Mouse (Mus musculus) hindbrain, embryonic 15.5 days (tissue): ENCODE results near the gene Supt6. TPM values are rescaled to one million over a fixed set of nuclear protein-coding genes. Genes with fewer than 3 reads are reported as not detected.

Experiments used
- ATAC-seq: fragments of 200-750 bp; cut with Nextera tagmentation; 2 replicates; pipeline ENCODE4 v1.8.0; 2017; ENCODE audit warnings: low read depth, moderate number of reproducible peaks, moderate TSS enrichment; ENCODE audit not compliant: low FRiP score
- H3K27ac ChIP-seq: fragments of 300-500 bp; sonication (generic); replicated peaks from 2 replicates; pipeline ENCODE4 v1.5.1; 2015; ENCODE audit warnings: mild to moderate bottlenecking, inconsistent platforms
- H3K27me3 ChIP-seq: fragments of 300-500 bp; sonication (generic); 2 replicates; pipeline ENCODE4 v1.6.1; 2015; ENCODE audit warnings: control low read depth, inconsistent platforms
- H3K36me3 ChIP-seq: fragments of 300-500 bp; sonication (generic); 2 replicates; pipeline ENCODE4 v1.6.1; 2015; ENCODE audit warnings: control low read depth, inconsistent platforms
- H3K4me1 ChIP-seq: fragments of 300-500 bp; sonication (generic); replicated peaks from 2 replicates; pipeline ENCODE4 v1.6.1; 2015; ENCODE audit warnings: control low read depth, inconsistent platforms
- H3K4me2 ChIP-seq: fragments of 300-500 bp; sonication (generic); 2 replicates; pipeline ENCODE4 v1.6.1; 2015; ENCODE audit warnings: moderate library complexity, mild to moderate bottlenecking, inconsistent platforms
- H3K4me3 ChIP-seq: fragments of 300-500 bp; sonication (generic); 2 replicates; pipeline ENCODE4 v1.5.1; 2015; ENCODE audit warnings: mild to moderate bottlenecking, inconsistent platforms
- H3K9ac ChIP-seq: fragments of 300-500 bp; sonication (generic); 2 replicates; pipeline ENCODE4 v1.6.1; 2015; ENCODE audit warnings: inconsistent platforms
- H3K9me3 ChIP-seq: fragments of 300-500 bp; sonication (generic); 2 replicates; pipeline ENCODE4 v1.6.1; 2016; ENCODE audit warnings: control low read depth, inconsistent platforms
- WGBS: fragments of 180-500 bp; shearing (Covaris S2); methylation state at CpG from one replicate; pipeline ENCODE4 v1.1.7; 2015; 5-methylcytosine and 5-hydroxymethylcytosine counted together
- microRNA-seq: library from miRNA; unstranded; fragments of <30 nt; microRNA quantifications from one replicate; pipeline ENCODE4, GENCODE M21; 2016
- polyA plus RNA-seq: library from polyadenylated mRNA; unstranded; fragments of >200 nt; fragmentation: Nextera tagmentation; extraction: Ambion mirVana; gene quantifications from 2 replicates; pipeline ENCODE4 v1.2.1, GENCODE M21; 2015

The Supt6 gene
- polyA plus RNA-seq, 1 experiment from 2014 or later = 27.4 TPM

GRCm38 (mm10) chr11:78161169-78161568 is 84.6 kb downstream of the Supt6 start:
- no peaks in the 10 kb centered on the region for H3K9me3 ChIP-seq
- no peak overlapping the region for H3K4me3 ChIP-seq
- H3K4me2 ChIP-seq = 0 out of 2 replicates have a peak overlapping the region, but pooled peaks have one; percentile 63
- WGBS = 88% methylated on average over 14 of the region's 14 CpGs
- H3K4me1 ChIP-seq = peaks cover 51% of the 10 kb centered on the region
- peaks cover 36% of the 10 kb centered on the region for H3K36me3 ChIP-seq
- no peak overlapping the region for H3K9ac ChIP-seq
- no peaks in the 10 kb centered on the region for H3K27me3 ChIP-seq
- no peak for ATAC-seq
- peak overlapping the region; percentile 94; the same call in 1 of the 2 replicates for H3K27ac ChIP-seq

DNA sequence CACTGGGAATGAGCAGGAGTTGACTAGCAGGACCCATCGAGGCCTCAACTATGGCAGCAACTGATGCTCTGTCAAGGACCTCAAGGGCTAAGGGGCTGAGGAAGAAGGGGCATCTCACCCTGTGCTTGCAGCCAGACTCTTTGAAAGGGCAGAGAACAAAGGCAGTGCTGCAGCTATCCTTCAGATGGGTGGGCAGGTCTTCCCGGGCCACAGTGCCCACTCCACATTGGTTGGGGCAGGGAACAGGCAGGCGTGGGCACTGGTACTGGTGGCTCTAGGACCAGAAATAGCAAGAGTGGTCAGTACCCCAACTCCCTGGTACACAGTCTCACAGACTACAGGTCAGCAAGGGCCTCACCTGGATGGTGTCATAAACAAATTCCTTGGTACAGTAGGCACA is 85.1 kb downstream of the Supt6 start:
- WGBS = 88% methylated on average over 3 of the region's 3 CpGs
- no peak overlapping the region for H3K27ac ChIP-seq
- H3K4me1 ChIP-seq = peaks cover 47% of the 10 kb centered on the region
- H3K4me3 ChIP-seq = no peak overlapping the region
- no peak for ATAC-seq
- H3K4me2 ChIP-seq = no peak overlapping the region
- no peak overlapping the region for H3K9ac ChIP-seq
- H3K36me3 ChIP-seq = peaks cover 41% of the 10 kb centered on the region
- no peaks in the 10 kb centered on the region for H3K27me3 ChIP-seq
- no peaks in the 10 kb centered on the region for H3K9me3 ChIP-seq

GRCm38 (mm10) chr11:78160171-78160570 is 85.6 kb downstream of the Supt6 start:
- 90% methylated on average over 18 of the region's 18 CpGs for WGBS
- Histone ChIP-seq H3K36me3 (peaks cover 43% of the 10 kb centered on the region), H3K27me3 (no peaks in the 10 kb centered on the region), H3K4me1 (peaks cover 49% of the 10 kb centered on the region), H3K4me3 (no peak overlapping the region), H3K4me2 (no peak overlapping the region), H3K27ac (0 out of 2 replicates have a peak overlapping the region, but pooled peaks have one; percentile 18), H3K9ac (no peak overlapping the region), H3K9me3 (no peaks in the 10 kb centered on the region)
- ATAC-seq = no peak

GRCm38 (mm10) chr11:78159557-78159956 is 86.2 kb downstream of the Supt6 start:
- 87% methylated on average over 7 of the region's 7 CpGs for WGBS
- peaks cover 47% of the 10 kb centered on the region for H3K36me3 ChIP-seq
- no peak for ATAC-seq

DNA sequence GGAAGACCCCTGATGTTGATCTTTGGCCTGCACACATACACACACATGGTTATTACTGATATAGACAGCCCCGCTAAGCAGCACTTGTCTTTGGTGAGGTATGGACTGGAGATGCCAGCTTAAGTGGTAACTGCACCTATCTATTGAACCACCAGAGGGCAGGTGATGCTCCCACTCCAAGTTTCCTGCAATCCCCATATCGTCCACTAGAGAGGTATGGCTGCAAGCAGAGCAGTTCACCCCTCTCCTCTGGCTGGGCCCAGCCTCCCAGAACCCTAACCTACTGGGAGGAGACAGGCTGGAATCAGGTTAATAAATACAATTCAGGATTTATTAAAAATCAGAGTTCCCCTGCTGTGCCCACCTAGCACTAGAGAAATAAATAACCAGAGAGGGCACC is 86.7 kb downstream of the Supt6 start:
- Histone ChIP-seq H3K27ac (0 out of 2 replicates have a peak overlapping the region, but pooled peaks have one; percentile 18), H3K36me3 (peaks cover 52% of the 10 kb centered on the region), H3K9me3 (no peaks in the 10 kb centered on the region)

More at GRCm38 (mm10) chr11:78159557-78159956, 86.2 kb downstream of the Supt6 start:
- H3K4me3 ChIP-seq = no peak overlapping the region
- no peak overlapping the region for H3K9ac ChIP-seq
- no peaks in the 10 kb centered on the region for H3K9me3 ChIP-seq
- H3K4me1 ChIP-seq = peaks cover 55% of the 10 kb centered on the region
- H3K27me3 ChIP-seq = no peaks in the 10 kb centered on the region
- no peak overlapping the region for H3K4me2 ChIP-seq
- H3K27ac ChIP-seq = 0 out of 2 replicates have a peak overlapping the region, but pooled peaks have one; percentile 18

More for the DNA sequence above, 86.7 kb downstream of the Supt6 start:
- WGBS = 23% methylated on average over 2 of the region's 2 CpGs
- Histone ChIP-seq H3K9ac (no peak overlapping the region), H3K4me1 (peaks cover 59% of the 10 kb centered on the region), H3K27me3 (no peaks in the 10 kb centered on the region), H3K4me2 (no peak overlapping the region), H3K4me3 (no peak overlapping the region)
- ATAC-seq = peak; percentile 28; the same call in 1 of the 2 replicates

Small RNA genes within 50 kb of the gene (microRNA-seq; reads per million reads assigned to microRNA genes)
- gene Mir7653 = not detected

Other genes starting within 250 kb of the Supt6 start
- 48.6 and 55.6 TPM in 2 replicates for gene Dhrs13, start 213.7 kb downstream of the Supt6 start, polyA plus RNA-seq
- 103 and 106 TPM in 2 replicates for gene Flot2, start 208.1 kb downstream of the Supt6 start, polyA plus RNA-seq
- 30.9 and 32.5 TPM in 2 replicates for gene Eral1, start 165.6 kb downstream of the Supt6 start, polyA plus RNA-seq
- 24.0 and 33.3 TPM in 2 replicates for gene Fam222b, start 151.3 kb downstream of the Supt6 start, polyA plus RNA-seq
- gene Traf4, start 80.4 kb downstream of the Supt6 start, polyA plus RNA-seq = 98.7 and 102 TPM in 2 replicates
- gene Nek8, start 69.3 kb downstream of the Supt6 start, polyA plus RNA-seq = 7.5 and 8.5 TPM in 2 replicates
- gene Tlcd1, start 69.3 kb downstream of the Supt6 start, polyA plus RNA-seq = 12.8 and 13.2 TPM in 2 replicates
- gene Rpl23a, start 62.4 kb downstream of the Supt6 start, polyA plus RNA-seq = 743 and 824 TPM in 2 replicates
- 58.0 and 65.7 TPM in 2 replicates for gene Rab34, start 57.6 kb downstream of the Supt6 start, polyA plus RNA-seq
- gene Proca1, start 52.6 kb downstream of the Supt6 start, polyA plus RNA-seq = 3.1 and 3.2 TPM in 2 replicates
- gene Sdf2, start 241 bp downstream of the Supt6 start, polyA plus RNA-seq = 91.6 and 92.1 TPM in 2 replicates
- 50.9 and 65.0 TPM in 2 replicates for gene 2610507B11Rik, start 15.8 kb upstream of the Supt6 start, polyA plus RNA-seq
- 0.26 and 0.32 TPM in 2 replicates for gene BC030499, start 44.9 kb upstream of the Supt6 start, polyA plus RNA-seq
- gene Spag5, start 55.5 kb upstream of the Supt6 start, polyA plus RNA-seq = 9.7 and 14.0 TPM in 2 replicates
- 318 and 319 TPM in 2 replicates for gene Aldoc, start 77.0 kb upstream of the Supt6 start, polyA plus RNA-seq
- gene Pigs, start 82.4 kb upstream of the Supt6 start, polyA plus RNA-seq = 84.6 and 92.9 TPM in 2 replicates
- 88.3 and 94.3 TPM in 2 replicates for gene Unc119, start 97.5 kb upstream of the Supt6 start, polyA plus RNA-seq
- not detected in 2 replicates for gene Foxn1, start 140.6 kb upstream of the Supt6 start, polyA plus RNA-seq
- not detected in 2 replicates for gene Slc13a2, start 176.2 kb upstream of the Supt6 start, polyA plus RNA-seq
- gene Slc46a1, start 219.7 kb upstream of the Supt6 start, polyA plus RNA-seq = 26.0 and 28.4 TPM in 2 replicates